Mouse (Mus musculus) embryonic facial prominence, embryonic 14.5 days (tissue): ENCODE data around the gene Aars2. TPM values are rescaled to one million over a fixed set of nuclear protein-coding genes. Genes with fewer than 3 reads are reported as not detected.

Source experiments
- ATAC-seq: fragments of 200-750 bp; cut with Nextera tagmentation; 2 replicates; pipeline ENCODE4 v1.8.0; 2017; ENCODE audit warnings: low read depth, moderate number of reproducible peaks, moderate TSS enrichment
- DNase-seq: peaks from one replicate; pipeline ENCODE4 v3.0.0-alpha.2; 2015; ENCODE audit warnings: low spot score
- H3K27ac ChIP-seq: fragments of 300-500 bp; sonication (generic); replicated peaks from 2 replicates; pipeline ENCODE4 v1.5.1; 2014; ENCODE audit warnings: low read depth, mild to moderate bottlenecking, low read length, moderate library complexity
- H3K27me3 ChIP-seq: fragments of 300-500 bp; sonication (generic); replicated peaks from 2 replicates; pipeline ENCODE4 v1.6.1; 2014; ENCODE audit warnings: low read length; ENCODE audit not compliant: control insufficient read depth, insufficient read depth
- H3K36me3 ChIP-seq: fragments of 300-500 bp; sonication (generic); 2 replicates; pipeline ENCODE4 v1.6.1; 2014; ENCODE audit warnings: low read length, mixed read lengths; ENCODE audit not compliant: control insufficient read depth, insufficient read depth
- H3K4me1 ChIP-seq: fragments of 300-500 bp; sonication (generic); 2 replicates; pipeline ENCODE4 v1.6.1; 2014; ENCODE audit warnings: antibody characterized with exemption, low read length; ENCODE audit not compliant: control insufficient read depth, insufficient read depth
- H3K4me2 ChIP-seq: fragments of 300-500 bp; sonication (generic); 2 replicates; pipeline ENCODE4 v1.6.1; 2014; ENCODE audit warnings: low read depth, mild to moderate bottlenecking, low read length, moderate library complexity, mixed read lengths
- H3K4me3 ChIP-seq: fragments of 300-500 bp; sonication (generic); 2 replicates; pipeline ENCODE4 v1.5.1; 2014; ENCODE audit warnings: low read depth, mild to moderate bottlenecking, low read length
- H3K9ac ChIP-seq: fragments of 300-500 bp; sonication (generic); 2 replicates; pipeline ENCODE4 v1.6.1; 2014; ENCODE audit warnings: low read depth, mild to moderate bottlenecking, low read length, moderate library complexity, mixed read lengths
- H3K9me3 ChIP-seq: fragments of 300-500 bp; sonication (generic); 2 replicates; pipeline ENCODE4 v1.6.1; 2016; ENCODE audit warnings: low read length; ENCODE audit not compliant: control insufficient read depth
- WGBS: fragments of 180-500 bp; shearing (Covaris S2); extraction: QIAGEN DNeasy Blood & Tissue Kit; methylation state at CpG from one replicate; pipeline ENCODE4 v1.1.7; 2014; 5-methylcytosine and 5-hydroxymethylcytosine counted together
- polyA plus RNA-seq: library from polyadenylated mRNA; unstranded; fragments of >200 nt; fragmentation: Nextera tagmentation; extraction: Ambion mirVana; gene quantifications from 2 replicates; pipeline ENCODE4 v1.2.1, GENCODE M21; 2014

Aars2 gene
- polyA plus RNA-seq, 1 experiment from 2014 or later = 12.5 TPM

- no peak overlapping the region for H3K9ac ChIP-seq
- ATAC-seq (no peak), DNase-seq (no peak)
- H3K4me1 ChIP-seq = peaks cover 5% of the 10 kb centered on the region; the same call in 1 of the 2 replicates
- H3K4me2 ChIP-seq = no peak overlapping the region
- H3K4me3 ChIP-seq = no peak overlapping the region
- no peaks in the 10 kb centered on the region for H3K9me3 ChIP-seq
- H3K27ac ChIP-seq = no peak overlapping the region
- peaks cover 20% of the 10 kb centered on the region for H3K36me3 ChIP-seq
- peaks cover 55% of the 10 kb centered on the region for H3K27me3 ChIP-seq
- 90% methylated on average over 5 of the region's 5 CpGs for WGBS
These were observed 41.0 kb downstream of the Aars2 start for GRCm38 (mm10) chr17:45547461-45548190.

GRCm38 (mm10) chr17:45548541-45549512 lies 42.2 kb downstream of the Aars2 start:
- WGBS = 14% methylated on average over 11 of the region's 68 CpGs
- Histone ChIP-seq H3K4me2 (peak overlapping the region; percentile 93), H3K9me3 (no peaks in the 10 kb centered on the region), H3K36me3 (peaks cover 20% of the 10 kb centered on the region), H3K27me3 (peaks cover 47% of the 10 kb centered on the region), H3K4me1 (peaks cover 5% of the 10 kb centered on the region; the same call in 1 of the 2 replicates), H3K27ac (peak overlapping the region; percentile 55; the same call in 1 of the 2 replicates), H3K9ac (peak overlapping the region; percentile 87), H3K4me3 (peak overlapping the region; percentile 80)
- ATAC-seq = peak; percentile 44
- peak; percentile 78 for DNase-seq

- Histone ChIP-seq H3K27me3 (peaks cover 38% of the 10 kb centered on the region), H3K27ac (peak within 1 kb of the TSS; percentile 55; the same call in 1 of the 2 replicates)
- 3% methylated on average over 11 of the region's 29 CpGs for WGBS
These were observed 43.1 kb downstream of the Aars2 start, which contains the start of gene Tmem151b for GRCm38 (mm10) chr17:45549617-45550181. Gene Tmem151b (minus strand): TSS chr17:45549677.

GRCm38 (mm10) chr17:45550253-45550652 lies 43.6 kb downstream of the Aars2 start:
- ATAC-seq (no peak), DNase-seq (no peak)
- Histone ChIP-seq H3K27ac (no peak overlapping the region), H3K27me3 (peaks cover 32% of the 10 kb centered on the region), H3K36me3 (peaks cover 8% of the 10 kb centered on the region; the same call in 1 of the 2 replicates), H3K9ac (no peak overlapping the region), H3K4me3 (peak overlapping the region; percentile 80), H3K4me2 (peak overlapping the region; percentile 93), H3K9me3 (no peaks in the 10 kb centered on the region), H3K4me1 (no peaks in the 10 kb centered on the region; the same call in 1 of the 2 replicates)
- WGBS = 32% methylated on average over 5 of the region's 5 CpGs

More at GRCm38 (mm10) chr17:45549617-45550181, 43.1 kb downstream of the Aars2 start, which contains the start of gene Tmem151b:
- DNase-seq (peak; percentile 78), ATAC-seq (peak; percentile 41; the same call in 1 of the 2 replicates)
- H3K9ac ChIP-seq = peak within 1 kb of the TSS; percentile 87
- H3K4me3 ChIP-seq = peak within 1 kb of the TSS; percentile 80
- H3K4me1 ChIP-seq = no peaks in the 10 kb centered on the region; the same call in 1 of the 2 replicates
- H3K4me2 ChIP-seq = peak within 1 kb of the TSS; percentile 93
- no peaks in the 10 kb centered on the region for H3K9me3 ChIP-seq
- H3K36me3 ChIP-seq = peaks cover 13% of the 10 kb centered on the region

- Histone ChIP-seq H3K4me2 (no peak overlapping the region), H3K36me3 (0 out of 2 replicates have a peak, but pooled peaks cover 5% of the 10 kb centered on the region), H3K27ac (no peak overlapping the region), H3K27me3 (peaks cover 26% of the 10 kb centered on the region), H3K4me1 (peaks cover 4% of the 10 kb centered on the region; the same call in 1 of the 2 replicates), H3K9me3 (no peaks in the 10 kb centered on the region), H3K4me3 (no peak overlapping the region), H3K9ac (no peak overlapping the region)
- DNase-seq (no peak), ATAC-seq (no peak)
- 56% methylated on average over 7 of the region's 7 CpGs for WGBS
These were observed 44.7 kb downstream of the Aars2 start for GRCm38 (mm10) chr17:45551249-45551796.

GRCm38 (mm10) chr17:45551816-45552451 lies 45.3 kb downstream of the Aars2 start:
- no peaks in the 10 kb centered on the region for H3K36me3 ChIP-seq
- no peak overlapping the region for H3K4me3 ChIP-seq
- peak; percentile 28; the same call in 1 of the 2 replicates for ATAC-seq
- H3K4me2 ChIP-seq = no peak overlapping the region
- peak; percentile 76 for DNase-seq
- H3K4me1 ChIP-seq = peaks cover 9% of the 10 kb centered on the region; the same call in 1 of the 2 replicates
- peaks cover 26% of the 10 kb centered on the region for H3K27me3 ChIP-seq
- 8% methylated on average over 8 of the region's 8 CpGs for WGBS
- H3K27ac ChIP-seq = no peak overlapping the region
- no peaks in the 10 kb centered on the region for H3K9me3 ChIP-seq
- no peak overlapping the region for H3K9ac ChIP-seq

GRCm38 (mm10) chr17:45553065-45553464 lies 46.4 kb downstream of the Aars2 start:
- H3K27me3 ChIP-seq = peaks cover 17% of the 10 kb centered on the region
- no peak overlapping the region for H3K4me3 ChIP-seq
- peaks cover 9% of the 10 kb centered on the region; the same call in 1 of the 2 replicates for H3K4me1 ChIP-seq
- DNase-seq (no peak), ATAC-seq (no peak)
- WGBS = 84% methylated on average over 2 of the region's 3 CpGs
- H3K9me3 ChIP-seq = no peaks in the 10 kb centered on the region
- no peak overlapping the region for H3K9ac ChIP-seq
- H3K4me2 ChIP-seq = no peak overlapping the region
- no peaks in the 10 kb centered on the region for H3K36me3 ChIP-seq
- no peak overlapping the region for H3K27ac ChIP-seq
